Mouse (Mus musculus) forebrain, embryonic 14.5 days (tissue): ENCODE measurements around the gene Syngr4. TPM values are rescaled to one million over a fixed set of nuclear protein-coding genes. Genes with fewer than 3 reads are reported as not detected.

ENCODE experiments used
- ATAC-seq: fragments of 200-750 bp; cut with Nextera tagmentation; 2 replicates; pipeline ENCODE4 v1.8.0; 2017; ENCODE audit warnings: mild to moderate bottlenecking, moderate library complexity
- DNase-seq: peaks from one replicate; pipeline ENCODE4 v3.0.0-alpha.2; 2015; ENCODE audit warnings: low spot score
- H3K27ac ChIP-seq: fragments of 300-500 bp; sonication (generic); 2 replicates; pipeline ENCODE4 v1.5.1; 2014; ENCODE audit warnings: low read depth, mild to moderate bottlenecking, control low read depth, low read length, moderate library complexity
- H3K27me3 ChIP-seq: fragments of 300-500 bp; sonication (generic); replicated peaks from 2 replicates; pipeline ENCODE4 v1.6.1; 2014; ENCODE audit warnings: low read length, control low read depth, mixed read lengths; ENCODE audit not compliant: control insufficient read depth, insufficient read depth
- H3K36me3 ChIP-seq: fragments of 300-500 bp; sonication (generic); 2 replicates; pipeline ENCODE4 v1.6.1; 2014; ENCODE audit warnings: low read length, control low read depth; ENCODE audit not compliant: control insufficient read depth, insufficient read depth
- H3K4me1 ChIP-seq: fragments of 300-500 bp; sonication (generic); 2 replicates; pipeline ENCODE4 v1.6.1; 2014; ENCODE audit warnings: antibody characterized with exemption, low read length, control low read depth; ENCODE audit not compliant: control insufficient read depth, insufficient read depth
- H3K4me2 ChIP-seq: fragments of 300-500 bp; sonication (generic); 2 replicates; pipeline ENCODE4 v1.6.1; 2014; ENCODE audit warnings: mild to moderate bottlenecking, control low read depth, low read length
- H3K4me3 ChIP-seq: fragments of 300-500 bp; sonication (generic); 2 replicates; pipeline ENCODE4 v1.5.1; 2014; ENCODE audit warnings: low read depth, low read length, control low read depth
- H3K9ac ChIP-seq: fragments of 300-500 bp; sonication (generic); 2 replicates; pipeline ENCODE4 v1.6.1; 2014; ENCODE audit warnings: mild to moderate bottlenecking, low read length, control low read depth, moderate library complexity
- H3K9me3 ChIP-seq: fragments of 300-500 bp; sonication (generic); replicated peaks from 2 replicates; pipeline ENCODE4 v1.6.1; 2016; ENCODE audit warnings: low read length, control low read depth, mixed read lengths; ENCODE audit not compliant: control insufficient read depth
- WGBS: fragments of 180-500 bp; shearing (Covaris S2); extraction: QIAGEN DNeasy Blood & Tissue Kit; methylation state at CpG from one replicate; pipeline ENCODE4 v1.1.7; 2014; 5-methylcytosine and 5-hydroxymethylcytosine counted together
- polyA plus RNA-seq: library from polyadenylated mRNA; unstranded; fragments of >200 nt; fragmentation: Nextera tagmentation; extraction: Ambion mirVana; gene quantifications from 2 replicates; pipeline ENCODE4 v1.2.1, GENCODE M21; 2014

The Syngr4 gene
- polyA plus RNA-seq, 1 experiment from 2014 or later, result 0.55 TPM

- Histone ChIP-seq H3K9ac (no peak overlapping the region), H3K27ac (no peak overlapping the region), H3K4me2 (no peak overlapping the region), H3K27me3 (0 out of 2 replicates have a peak, but pooled peaks cover 10% of the 10 kb centered on the region), H3K4me1 (peaks cover 13% of the 10 kb centered on the region), H3K9me3 (no peaks in the 10 kb centered on the region), H3K36me3 (no peaks in the 10 kb centered on the region), H3K4me3 (no peak overlapping the region)
- ATAC-seq (no peak), DNase-seq (no peak)
- WGBS, result 60% methylated on average over 3 of the region's 3 CpGs
Measured at GRCm38 (mm10) chr7:45864435-45864834, 32.1 kb downstream of the Syngr4 start.

- Histone ChIP-seq H3K4me1 (peaks cover 8% of the 10 kb centered on the region), H3K9me3 (no peaks in the 10 kb centered on the region), H3K27ac (no peak overlapping the region), H3K9ac (no peak overlapping the region), H3K27me3 (peaks cover 5% of the 10 kb centered on the region; the same call in 1 of the 2 replicates), H3K36me3 (no peaks in the 10 kb centered on the region), H3K4me2 (no peak overlapping the region), H3K4me3 (no peak overlapping the region)
- ATAC-seq (no peak), DNase-seq (no peak)
- WGBS, result 87% methylated on average over 7 of the region's 7 CpGs
Measured at GRCm38 (mm10) chr7:45862804-45863203, 33.7 kb downstream of the Syngr4 start.

DNA sequence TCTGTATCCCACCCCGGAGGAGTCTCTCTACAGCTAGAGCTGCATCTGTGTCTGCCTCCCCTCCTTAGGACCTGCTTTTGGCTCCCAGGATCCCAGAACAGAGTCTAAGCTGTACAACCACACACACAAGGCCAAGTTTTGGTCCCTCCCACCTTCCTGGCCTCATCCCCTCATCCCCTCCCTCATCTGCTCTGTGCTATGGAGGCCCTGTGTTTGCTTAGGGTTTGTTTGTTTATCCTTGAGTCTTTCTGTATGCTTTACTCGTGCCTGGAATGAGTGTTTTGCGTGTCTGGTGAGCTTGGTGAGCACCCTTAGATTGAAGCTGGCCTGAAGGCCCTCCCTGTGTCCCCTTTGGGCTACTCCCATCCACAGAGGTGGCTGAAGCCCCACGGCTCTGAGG lies 37.5 kb downstream of the Syngr4 start:
- H3K4me3 ChIP-seq, result no peak overlapping the region
- DNase-seq (no peak), ATAC-seq (no peak)
- 67% methylated on average over 4 of the region's 4 CpGs for WGBS
- H3K9me3 ChIP-seq, result no peaks in the 10 kb centered on the region
- no peaks in the 10 kb centered on the region for H3K36me3 ChIP-seq
- no peak overlapping the region for H3K4me2 ChIP-seq
- H3K27ac ChIP-seq, result no peak overlapping the region
- H3K4me1 ChIP-seq, result peaks cover 10% of the 10 kb centered on the region
- peaks cover 13% of the 10 kb centered on the region; the same call in 1 of the 2 replicates for H3K27me3 ChIP-seq
- no peak overlapping the region for H3K9ac ChIP-seq

DNA sequence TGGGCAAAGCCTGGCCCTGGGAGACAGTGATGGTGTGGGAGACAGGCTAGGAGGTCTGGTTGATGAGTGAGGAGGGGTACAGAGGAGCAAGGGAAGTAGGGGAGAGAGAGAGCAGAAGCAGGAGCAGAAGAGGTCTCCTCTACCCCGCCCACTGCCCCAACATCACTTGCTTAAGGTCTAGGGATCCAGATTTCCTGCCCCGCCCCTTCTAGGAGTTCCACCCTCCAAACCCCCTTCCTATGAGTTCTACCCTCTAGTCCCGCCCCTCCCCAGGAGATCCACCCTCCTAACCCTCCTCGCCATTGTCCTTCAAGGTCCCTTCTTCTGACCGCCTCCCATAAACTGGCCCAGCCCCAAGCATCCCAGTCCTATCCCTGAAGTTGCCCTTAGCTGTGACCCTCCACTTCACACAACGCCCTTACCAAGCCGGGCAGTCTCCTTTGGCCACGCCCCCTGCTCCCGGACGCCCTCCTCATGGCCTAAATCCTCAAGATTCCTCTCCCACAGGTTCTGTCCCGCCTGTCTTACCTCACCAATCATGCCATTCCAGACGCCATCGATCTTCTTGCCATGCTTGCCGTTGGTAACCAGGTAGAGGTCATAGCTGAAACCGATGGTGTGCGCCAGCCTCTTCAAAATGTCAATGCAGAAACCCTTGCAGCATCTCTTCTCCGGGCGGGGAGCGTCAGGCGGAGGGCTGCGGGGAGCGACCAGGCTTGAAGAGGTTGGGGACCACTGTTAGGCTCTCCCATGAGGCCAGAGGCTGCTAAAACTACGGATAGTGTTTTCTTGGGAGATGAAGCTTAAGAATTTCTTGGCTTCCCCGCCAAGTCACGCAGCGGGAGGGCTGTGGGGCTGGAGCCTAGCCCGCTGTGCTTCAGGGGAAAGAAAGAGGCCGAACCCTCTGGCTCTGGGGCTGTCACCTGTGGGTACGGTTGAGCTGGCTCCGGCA lies 39.3 kb downstream of the Syngr4 start:
- H3K27ac ChIP-seq, result no peak overlapping the region
- 5% methylated on average over 30 of the region's 30 CpGs for WGBS
- peaks cover 10% of the 10 kb centered on the region for H3K4me1 ChIP-seq
- no peaks in the 10 kb centered on the region for H3K9me3 ChIP-seq
- peak overlapping the region; percentile 28 for H3K4me3 ChIP-seq
- ATAC-seq, result peak; percentile 47; the same call in 1 of the 2 replicates
- peak overlapping the region; percentile 47 for H3K4me2 ChIP-seq
- peak overlapping the region; percentile 47; the same call in 1 of the 2 replicates for H3K9ac ChIP-seq
- H3K36me3 ChIP-seq, result no peaks in the 10 kb centered on the region
- peaks cover 13% of the 10 kb centered on the region; the same call in 1 of the 2 replicates for H3K27me3 ChIP-seq
- DNase-seq, result peak; percentile 23

- H3K9me3 ChIP-seq, result no peaks in the 10 kb centered on the region
- H3K4me3 ChIP-seq, result no peak overlapping the region
- H3K4me1 ChIP-seq, result peaks cover 10% of the 10 kb centered on the region
- ATAC-seq (no peak), DNase-seq (no peak)
- H3K27me3 ChIP-seq, result peaks cover 11% of the 10 kb centered on the region; the same call in 1 of the 2 replicates
- no peaks in the 10 kb centered on the region for H3K36me3 ChIP-seq
- H3K9ac ChIP-seq, result no peak overlapping the region
- H3K27ac ChIP-seq, result no peak overlapping the region
- 83% methylated on average over 12 of the region's 12 CpGs for WGBS
- no peak overlapping the region for H3K4me2 ChIP-seq
Measured at GRCm38 (mm10) chr7:45853089-45853488, 43.4 kb downstream of the Syngr4 start.

GRCm38 (mm10) chr7:45850661-45851060 lies 45.9 kb downstream of the Syngr4 start:
- H3K4me3 ChIP-seq, result no peak overlapping the region
- no peaks in the 10 kb centered on the region for H3K27me3 ChIP-seq
- no peak overlapping the region for H3K4me2 ChIP-seq
- H3K27ac ChIP-seq, result no peak overlapping the region
- H3K36me3 ChIP-seq, result no peaks in the 10 kb centered on the region
- no peaks in the 10 kb centered on the region for H3K4me1 ChIP-seq
- WGBS, result 76% methylated on average over 3 of the region's 3 CpGs
- DNase-seq (no peak), ATAC-seq (no peak)
- H3K9me3 ChIP-seq, result no peaks in the 10 kb centered on the region
- no peak overlapping the region for H3K9ac ChIP-seq

GRCm38 (mm10) chr7:45848447-45849027 lies 48.0 kb downstream of the Syngr4 start:
- DNase-seq, result no peak

DNA sequence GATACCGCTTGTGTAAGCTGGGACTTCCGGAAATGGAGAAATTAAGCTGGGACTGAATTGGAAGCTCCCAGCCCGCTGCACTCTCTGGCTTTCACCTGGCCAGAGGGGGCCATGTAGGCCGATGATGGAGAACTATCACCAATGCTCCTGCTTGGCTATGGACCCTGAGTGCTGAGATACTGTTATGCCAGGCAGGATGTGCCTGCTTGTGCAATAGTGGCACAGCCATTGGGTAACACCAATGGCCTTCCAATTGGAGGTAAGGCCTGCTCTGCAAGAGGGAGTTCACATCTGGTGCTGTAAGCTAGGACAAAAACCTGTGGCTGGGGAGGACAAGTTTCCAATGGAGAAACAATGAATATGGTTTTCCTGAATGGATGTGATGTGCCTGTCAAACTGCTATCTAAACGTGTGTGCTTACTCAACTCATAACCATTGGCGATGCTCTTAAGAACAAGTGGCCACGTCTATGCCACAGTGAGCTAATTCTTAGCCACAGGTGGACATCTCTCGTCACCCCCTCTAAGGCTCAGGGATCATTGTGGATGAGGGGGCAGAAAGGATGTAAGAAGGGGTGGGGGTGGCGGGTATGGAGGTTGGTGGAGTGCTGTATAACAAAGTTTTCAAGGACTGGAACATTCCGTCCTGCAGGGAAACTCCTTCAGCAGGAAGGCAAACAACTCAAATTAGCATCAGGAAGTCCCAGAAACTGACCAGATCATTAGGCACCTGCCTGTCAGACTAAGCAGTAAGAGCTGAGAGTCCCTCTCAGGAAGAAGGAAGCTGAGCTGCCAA lies 53.4 kb downstream of the Syngr4 start:
- H3K4me1 ChIP-seq, result no peaks in the 10 kb centered on the region
- H3K9ac ChIP-seq, result no peak overlapping the region
- no peak overlapping the region for H3K27ac ChIP-seq
- no peak overlapping the region for H3K4me3 ChIP-seq
- no peaks in the 10 kb centered on the region for H3K27me3 ChIP-seq
- DNase-seq, result no peak
- H3K4me2 ChIP-seq, result no peak overlapping the region
- H3K9me3 ChIP-seq, result no peaks in the 10 kb centered on the region
- ATAC-seq, result no peak
- H3K36me3 ChIP-seq, result no peaks in the 10 kb centered on the region
- 90% methylated on average over 10 of the region's 10 CpGs for WGBS

More at GRCm38 (mm10) chr7:45848447-45849027, 48.0 kb downstream of the Syngr4 start:
- Histone ChIP-seq H3K4me1 (no peaks in the 10 kb centered on the region), H3K27me3 (no peaks in the 10 kb centered on the region), H3K4me3 (no peak overlapping the region), H3K36me3 (no peaks in the 10 kb centered on the region), H3K9ac (peak overlapping the region; percentile 14; the same call in 1 of the 2 replicates), H3K4me2 (no peak overlapping the region), H3K9me3 (no peaks in the 10 kb centered on the region), H3K27ac (no peak overlapping the region)
- 3% methylated on average over 6 of the region's 6 CpGs for WGBS
- ATAC-seq, result no peak
